Comparison of ENCODE assay signal across 15 mouse cellular contexts in genomic region chr8:8051186-8051585, GRCm38 (mm10).
DNase-seq lines count a peak whose midpoint lies in the region; ATAC-seq lines count a peak whose summit lies in the region.
"Had no signal": no experiment of that assay in that cellular context is flagged by ENCODE, and none has a peak within 500 bp of the region (broad histone marks: within the 10 kb centered on the region; RNA-seq: fewer than 3 reads in every experiment).

No protein-coding gene starts in this region.

- no peak for ATAC-seq in kidney, embryonic 16.5 days (ENCODE audit: low FRiP score, low TSS enrichment)
- ATAC-seq in intestine, embryonic 16.5 days = peak; percentile 86
- no peak for ATAC-seq in CD4-positive, CD25-positive, alpha-beta regulatory T cell, adult 4 months

- H3K4me2 ChIP-seq in kidney, embryonic 16.5 days (replicated peaks; ENCODE audit: low read depth, low read length) = no peak overlapping the region
- no peak overlapping the region for H3K4me2 ChIP-seq in intestine, embryonic 16.5 days (ENCODE audit: low read depth, low read length)

- no peaks in the 10 kb centered on the region for H3K4me1 ChIP-seq in kidney, embryonic 16.5 days (ENCODE audit: insufficient read depth, low read length)
- H3K4me1 ChIP-seq in intestine, embryonic 16.5 days (ENCODE audit: control insufficient read depth, insufficient read depth, low read length) = peaks cover 10% of the 10 kb centered on the region; the same call in 1 of the 2 replicates

- no peak for DNase-seq in kidney, adult 9 months
- peak; percentile 92 for DNase-seq in 3T3-L1 (ENCODE audit: low read depth, low spot score)
- peak; percentile 46 for DNase-seq in brain, adult 2 months (ENCODE audit: low read depth, low spot score)
- no peak for DNase-seq in spleen, postnatal 36 days (ENCODE audit: low spot score in 2 of 2)
- DNase-seq in heart, adult 8-10 months (ENCODE audit: low spot score) = no peak
- DNase-seq: cerebellum, adult 11-12 months; heart, postnatal 4 days; right cerebral cortex, postnatal 14 days; thymus, postnatal 36 days had no signal

- peak overlapping the region; percentile 26; the same call in 1 of the 2 replicates for H3K27ac ChIP-seq in kidney, embryonic 16.5 days (ENCODE audit: low read length)
- H3K27ac ChIP-seq in intestine, embryonic 16.5 days (ENCODE audit: low read length) = peak overlapping the region; percentile 77
- H3K27ac ChIP-seq: layer of hippocampus, adult 2 months; liver, embryonic 14.5 days had no signal

- 35% methylated on average over 3 of the region's 3 CpGs for WGBS in kidney, embryonic 16.5 days
- 12% methylated on average over 3 of the region's 3 CpGs for WGBS in intestine, embryonic 16.5 days

- no peak overlapping the region for H3K4me3 ChIP-seq in kidney, embryonic 16.5 days (ENCODE audit: low read length)
- H3K4me3 ChIP-seq in intestine, embryonic 16.5 days (ENCODE audit: low read length) = no peak overlapping the region
- H3K4me3 ChIP-seq: erythroblast, embryonic 14.5 days; layer of hippocampus, adult 2 months had no signal

- no peaks in the 10 kb centered on the region for H3K36me3 ChIP-seq in kidney, embryonic 16.5 days (ENCODE audit: insufficient read depth, low read length)
- H3K36me3 ChIP-seq in intestine, embryonic 16.5 days (ENCODE audit: control insufficient read depth, insufficient read depth, low read length) = no peaks in the 10 kb centered on the region

- no peak overlapping the region for H3K9ac ChIP-seq in kidney, embryonic 16.5 days (replicated peaks; ENCODE audit: low read length)
- no peak overlapping the region for H3K9ac ChIP-seq in intestine, embryonic 16.5 days (ENCODE audit: low read depth, low read length)
- H3K9ac ChIP-seq: liver, embryonic 14.5 days had no signal

- H3K9me3 ChIP-seq in kidney, embryonic 16.5 days (ENCODE audit: low read length) = no peaks in the 10 kb centered on the region
- no peaks in the 10 kb centered on the region for H3K9me3 ChIP-seq in intestine, embryonic 16.5 days (ENCODE audit: control insufficient read depth, low read length)

- H3K27me3 ChIP-seq in kidney, embryonic 16.5 days (ENCODE audit: insufficient read depth, low read length) = no peaks in the 10 kb centered on the region
- H3K27me3 ChIP-seq in intestine, embryonic 16.5 days (replicated peaks; ENCODE audit: control insufficient read depth, insufficient read depth, low read length) = no peaks in the 10 kb centered on the region

Comparison
In these comparisons a context has a peak if more than half of its experiments do, and no peak if none do; other contexts are left out.
1. DNase-seq: peak in 3T3-L1 (single experiment) and brain, adult 2 months (single experiment); none in kidney, adult 9 months (single experiment), spleen, postnatal 36 days (0 of 2) and heart, adult 8-10 months (single experiment).